Mouse (Mus musculus) embryonic facial prominence, embryonic 12.5 days (tissue): Measurements from ENCODE around the gene Bbs1. TPM values are rescaled to one million over a fixed set of nuclear protein-coding genes. Genes with fewer than 3 reads are reported as not detected.
"Not testable (repeated sequence)": the region's sequence is repeated elsewhere in the genome, so short reads cannot be mapped to it uniquely, and the experiment has no call there.

ENCODE experiments used
- ATAC-seq: fragments of 200-750 bp; cut with Nextera tagmentation; 2 replicates; pipeline ENCODE4 v1.8.0; 2017; ENCODE audit not compliant: insufficient number of reproducible peaks, insufficient read depth, low FRiP score, low TSS enrichment
- H3K27ac ChIP-seq: fragments of 300-500 bp; sonication (generic); 2 replicates; pipeline ENCODE4 v1.5.1; 2016; ENCODE audit warnings: mild to moderate bottlenecking
- H3K27me3 ChIP-seq: fragments of 300-500 bp; sonication (generic); 2 replicates; pipeline ENCODE4 v1.6.1; 2016; ENCODE audit warnings: mild to moderate bottlenecking, moderate library complexity
- H3K36me3 ChIP-seq: fragments of 300-500 bp; sonication (generic); 2 replicates; pipeline ENCODE4 v1.6.1; 2016; ENCODE audit warnings: mild to moderate bottlenecking
- H3K4me1 ChIP-seq: fragments of 300-500 bp; sonication (generic); 2 replicates; pipeline ENCODE4 v1.6.1; 2016
- H3K4me2 ChIP-seq: fragments of 300-500 bp; sonication (generic); replicated peaks from 2 replicates; pipeline ENCODE4 v1.6.1; 2016; ENCODE audit warnings: mild to moderate bottlenecking, moderate library complexity
- H3K4me3 ChIP-seq: fragments of 300-500 bp; sonication (generic); 2 replicates; pipeline ENCODE4 v1.5.1; 2016; ENCODE audit warnings: mild to moderate bottlenecking
- H3K9ac ChIP-seq: fragments of 300-500 bp; sonication (generic); 2 replicates; pipeline ENCODE4 v1.6.1; 2016; ENCODE audit warnings: mild to moderate bottlenecking, moderate library complexity
- H3K9me3 ChIP-seq: fragments of 300-500 bp; sonication (generic); 2 replicates; pipeline ENCODE4 v1.6.1; 2016; ENCODE audit warnings: mild to moderate bottlenecking, moderate library complexity
- WGBS: fragments of 180-500 bp; shearing (Covaris S2); methylation state at CpG from one replicate; pipeline ENCODE4 v1.1.7; 2016; 5-methylcytosine and 5-hydroxymethylcytosine counted together
- polyA plus RNA-seq: library from polyadenylated mRNA; unstranded; fragments of >200 nt; fragmentation: Nextera tagmentation; extraction: Ambion mirVana; gene quantifications from 2 replicates; pipeline ENCODE4 v1.2.1, GENCODE M21; 2016

Gene Bbs1
- polyA plus RNA-seq, 1 experiment from 2014 or later: 5.7 TPM

DNA sequence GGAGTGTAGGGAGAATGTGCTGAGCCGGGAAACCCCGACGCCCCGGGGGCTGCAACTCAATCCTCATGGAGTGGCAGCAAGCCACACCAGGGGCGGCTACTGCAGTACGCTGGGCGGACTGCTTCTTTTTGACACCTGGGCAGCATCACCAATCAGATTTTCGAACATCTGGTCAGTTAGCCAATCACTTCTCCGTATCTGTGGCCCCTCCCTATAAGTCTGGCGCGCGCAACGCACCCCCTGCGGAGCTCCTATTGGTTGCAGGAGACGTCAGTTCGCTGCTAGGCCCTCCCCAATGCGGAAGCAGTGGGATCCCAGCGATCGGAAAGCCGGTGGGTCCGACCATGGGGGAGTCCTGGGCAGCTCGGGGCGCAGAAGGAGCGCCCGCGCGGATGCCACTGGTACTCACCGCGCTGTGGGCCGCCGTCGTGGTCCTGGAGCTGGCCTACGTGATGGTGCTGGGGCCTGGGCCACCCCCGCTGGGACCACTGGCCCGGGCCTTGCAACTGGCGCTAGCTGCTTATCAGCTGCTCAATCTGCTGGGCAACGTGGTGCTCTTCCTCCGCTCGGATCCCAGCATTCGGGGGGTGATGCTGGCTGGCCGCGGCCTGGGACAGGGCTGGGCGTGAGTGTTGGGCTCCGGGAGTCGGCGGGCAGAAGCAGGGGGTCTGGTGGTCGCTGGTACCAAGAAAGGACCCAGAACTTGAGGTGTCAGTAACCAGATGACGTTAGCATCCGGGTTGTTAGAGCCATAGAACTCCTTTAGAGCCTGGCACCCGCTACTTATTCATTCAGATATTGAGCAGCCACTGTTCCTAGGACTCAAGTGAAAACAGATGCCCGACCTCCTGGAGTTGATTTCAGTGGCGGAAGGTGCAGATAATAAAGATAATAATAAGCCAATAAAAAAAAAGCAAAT, 27.8 kb downstream of the Bbs1 start, which contains the start of gene Zdhhc24:
Zdhhc24 (plus strand) TSS at position 264 of the 919 bp plus-strand sequence.
- Histone ChIP-seq H3K9ac (peak within 1 kb of the TSS; percentile 75), H3K9me3 (no peaks in the 10 kb centered on the region), H3K36me3 (no peaks in the 10 kb centered on the region), H3K27me3 (no peaks in the 10 kb centered on the region), H3K4me2 (peak within 1 kb of the TSS; percentile 97), H3K4me3 (peak within 1 kb of the TSS; percentile 86), H3K4me1 (peaks cover 14% of the 10 kb centered on the region; the same call in 1 of the 2 replicates), H3K27ac (peak within 1 kb of the TSS; percentile 74)
- 1% methylated on average over 52 of the region's 52 CpGs for whole genome bisulfite sequencing
- peak; percentile 93 for ATAC-seq

DNA sequence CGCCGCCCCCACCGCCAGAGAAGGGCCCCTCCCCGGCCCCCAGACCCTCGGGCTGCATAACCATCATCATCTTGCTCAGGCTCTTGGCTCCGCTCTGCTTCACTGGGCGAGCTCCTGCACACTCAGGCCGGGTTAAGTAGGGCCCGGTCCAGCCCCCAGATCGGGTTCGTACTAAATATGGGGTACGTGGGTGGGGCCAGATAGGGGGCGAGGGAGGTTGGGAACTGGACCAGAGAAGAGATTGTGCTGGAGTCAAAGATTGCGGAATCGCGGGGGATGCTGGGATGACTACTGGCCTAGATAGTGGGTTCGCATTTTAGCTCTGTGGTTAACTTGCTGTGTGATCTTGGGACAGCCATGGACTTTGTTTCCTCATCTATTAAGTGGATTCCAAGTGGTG, 28.6 kb downstream of the Bbs1 start, which contains the start of gene Actn3:
Actn3 (minus strand) TSS at position 125 of the 400 bp plus-strand sequence.
- Histone ChIP-seq H3K36me3 (no peaks in the 10 kb centered on the region), H3K4me2 (peak within 1 kb of the TSS; percentile 97), H3K27ac (peak within 1 kb of the TSS; percentile 74), H3K4me3 (peak within 1 kb of the TSS; percentile 86), H3K27me3 (no peaks in the 10 kb centered on the region), H3K9me3 (no peaks in the 10 kb centered on the region), H3K4me1 (peaks cover 14% of the 10 kb centered on the region; the same call in 1 of the 2 replicates), H3K9ac (peak within 1 kb of the TSS; percentile 75)
- no peak; the same call in 1 of the 2 replicates for ATAC-seq
- WGBS: 4% methylated on average over 17 of the region's 17 CpGs

DNA sequence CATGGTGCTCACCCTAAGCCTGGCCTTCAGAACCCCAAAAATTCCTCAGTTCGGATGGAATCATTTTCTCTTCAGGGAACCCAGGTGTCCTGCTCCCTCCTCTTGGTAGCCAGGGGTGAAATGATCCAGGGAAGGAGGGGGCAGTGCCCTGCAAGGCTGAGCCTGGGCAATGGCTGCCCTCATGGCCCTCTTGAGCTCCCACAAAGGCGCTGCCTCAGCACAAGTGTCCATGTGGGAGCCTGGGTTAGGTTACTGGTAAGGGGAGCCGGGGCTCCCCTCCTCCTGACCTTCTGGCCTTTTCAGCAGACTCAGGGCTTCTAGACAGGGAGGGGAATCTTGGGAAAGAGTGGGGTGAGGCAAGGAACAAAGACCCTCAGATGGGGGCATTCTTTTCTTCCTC, 29.7 kb downstream of the Bbs1 start:
- no peak overlapping the region for H3K4me3 ChIP-seq
- 70% methylated on average over 3 of the region's 3 CpGs for WGBS
- H3K4me1 ChIP-seq: peaks cover 14% of the 10 kb centered on the region; the same call in 1 of the 2 replicates

GRCm38 (mm10) chr19:4876241-4876640, 30.2 kb downstream of the Bbs1 start:
- H3K4me3 ChIP-seq: no peak overlapping the region
- ATAC-seq: no peak
- H3K27ac ChIP-seq: no peak overlapping the region
- no peak overlapping the region for H3K9ac ChIP-seq
- H3K4me1 ChIP-seq: peaks cover 14% of the 10 kb centered on the region; the same call in 1 of the 2 replicates
- no peak overlapping the region for H3K4me2 ChIP-seq
- no peaks in the 10 kb centered on the region for H3K27me3 ChIP-seq
- no peaks in the 10 kb centered on the region for H3K9me3 ChIP-seq
- 66% methylated on average over 3 of the region's 4 CpGs for WGBS
- H3K36me3 ChIP-seq: no peaks in the 10 kb centered on the region

More for the DNA sequence above, 29.7 kb downstream of the Bbs1 start:
- H3K9me3 ChIP-seq: no peaks in the 10 kb centered on the region
- no peaks in the 10 kb centered on the region for H3K36me3 ChIP-seq
- ATAC-seq: no peak
- no peaks in the 10 kb centered on the region for H3K27me3 ChIP-seq
- no peak overlapping the region for H3K9ac ChIP-seq
- no peak overlapping the region for H3K4me2 ChIP-seq
- H3K27ac ChIP-seq: no peak overlapping the region

GRCm38 (mm10) chr19:4874613-4875012, 31.8 kb downstream of the Bbs1 start:
- peaks cover 14% of the 10 kb centered on the region; the same call in 1 of the 2 replicates for H3K4me1 ChIP-seq
- 70% methylated on average over 1 of the region's 1 CpGs for WGBS
- not testable (repeated sequence) for ATAC-seq

GRCm38 (mm10) chr19:4865147-4865546, 41.3 kb downstream of the Bbs1 start:
- no peaks in the 10 kb centered on the region for H3K9me3 ChIP-seq
- peak overlapping the region; percentile 14; the same call in 1 of the 2 replicates for H3K4me2 ChIP-seq
- H3K27me3 ChIP-seq: peaks cover 18% of the 10 kb centered on the region
- no peak overlapping the region for H3K9ac ChIP-seq
- no peaks in the 10 kb centered on the region for H3K4me1 ChIP-seq
- no peak overlapping the region for H3K4me3 ChIP-seq
- no peak overlapping the region for H3K27ac ChIP-seq
- H3K36me3 ChIP-seq: no peaks in the 10 kb centered on the region
- no peak for ATAC-seq
- WGBS: 5% methylated on average over 17 of the region's 17 CpGs

More at GRCm38 (mm10) chr19:4874613-4875012, 31.8 kb downstream of the Bbs1 start:
- not testable (repeated sequence) for H3K36me3 ChIP-seq, H3K4me3 ChIP-seq, H3K9ac ChIP-seq, H3K27ac ChIP-seq, H3K4me2 ChIP-seq, H3K27me3 ChIP-seq, H3K9me3 ChIP-seq

DNA sequence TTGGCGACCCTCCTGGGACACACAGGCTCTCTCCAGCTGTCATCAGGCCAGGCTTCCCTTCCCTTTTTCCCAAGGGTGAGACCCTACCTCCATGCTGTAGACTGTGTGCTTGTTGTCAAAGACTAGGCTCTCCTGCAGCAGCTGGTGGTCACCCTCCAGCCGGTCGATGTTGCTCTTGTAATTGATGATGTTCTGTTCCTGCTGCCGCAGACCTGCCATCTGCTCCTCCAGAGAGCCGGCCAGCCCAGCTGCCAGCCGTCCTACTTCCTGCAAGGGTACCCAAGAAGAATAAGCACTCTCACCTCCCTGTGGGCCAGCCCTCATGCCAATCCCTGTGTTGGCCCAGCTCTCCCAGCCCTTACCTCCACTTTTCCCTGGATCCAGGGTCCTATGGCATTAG, 43.4 kb downstream of the Bbs1 start:
- Histone ChIP-seq H3K9ac (no peak overlapping the region), H3K27me3 (peaks cover 12% of the 10 kb centered on the region), H3K9me3 (no peaks in the 10 kb centered on the region), H3K4me3 (no peak overlapping the region), H3K4me1 (no peaks in the 10 kb centered on the region), H3K4me2 (no peak overlapping the region), H3K27ac (no peak overlapping the region), H3K36me3 (peaks cover 4% of the 10 kb centered on the region; the same call in 1 of the 2 replicates)
- WGBS: 77% methylated on average over 6 of the region's 6 CpGs
- ATAC-seq: no peak

DNA sequence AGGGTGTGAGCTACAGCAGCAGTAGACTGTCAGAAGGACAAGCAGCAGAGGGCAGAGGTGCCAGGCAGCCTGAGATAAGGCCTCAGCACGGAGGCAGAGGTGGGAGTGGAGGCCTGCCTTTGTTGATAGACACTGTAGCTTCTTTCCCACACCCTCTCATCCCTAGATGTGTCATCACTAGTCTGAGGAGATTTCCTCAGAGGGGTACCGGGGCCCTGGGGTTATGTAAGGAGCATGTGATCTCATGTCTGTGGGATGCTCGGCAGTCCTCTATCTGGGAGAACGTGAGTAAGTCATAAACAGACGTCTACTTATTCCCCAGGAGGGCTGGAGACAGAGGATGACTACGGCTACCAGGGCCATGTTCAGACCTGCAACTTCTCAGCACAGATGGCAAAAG, 47.3 kb downstream of the Bbs1 start:
- H3K4me3 ChIP-seq: no peak overlapping the region
- no peak for ATAC-seq
- 75% methylated on average over 6 of the region's 6 CpGs for WGBS

GRCm38 (mm10) chr19:4855951-4856350, 50.5 kb downstream of the Bbs1 start:
- Histone ChIP-seq H3K27me3 (no peaks in the 10 kb centered on the region), H3K36me3 (peaks cover 9% of the 10 kb centered on the region; the same call in 1 of the 2 replicates), H3K4me2 (peak overlapping the region; percentile 99), H3K9me3 (no peaks in the 10 kb centered on the region), H3K9ac (peak overlapping the region; percentile 82; the same call in 1 of the 2 replicates), H3K4me3 (peak overlapping the region; percentile 65), H3K27ac (no peak overlapping the region), H3K4me1 (peaks cover 8% of the 10 kb centered on the region)
- no peak for ATAC-seq
- WGBS: 63% methylated on average over 4 of the region's 4 CpGs

More for the DNA sequence above, 47.3 kb downstream of the Bbs1 start:
- H3K4me2 ChIP-seq: no peak overlapping the region
- H3K27me3 ChIP-seq: no peaks in the 10 kb centered on the region
- H3K4me1 ChIP-seq: peaks cover 8% of the 10 kb centered on the region
- no peak overlapping the region for H3K27ac ChIP-seq
- peaks cover 9% of the 10 kb centered on the region; the same call in 1 of the 2 replicates for H3K36me3 ChIP-seq
- H3K9ac ChIP-seq: no peak overlapping the region; the same call in 1 of the 2 replicates
- H3K9me3 ChIP-seq: no peaks in the 10 kb centered on the region

- ATAC-seq: 0 out of 2 replicates have a peak, but pooled peaks have one; percentile 77
- Histone ChIP-seq H3K27me3 (no peaks in the 10 kb centered on the region), H3K4me3 (peak overlapping the region; percentile 65), H3K27ac (0 out of 2 replicates have a peak overlapping the region, but pooled peaks have one; percentile 17), H3K9ac (peak overlapping the region; percentile 82), H3K4me2 (peak overlapping the region; percentile 99), H3K9me3 (no peaks in the 10 kb centered on the region), H3K36me3 (peaks cover 9% of the 10 kb centered on the region; the same call in 1 of the 2 replicates), H3K4me1 (peaks cover 8% of the 10 kb centered on the region)
- 2% methylated on average over 14 of the region's 14 CpGs for WGBS
These were observed 51.0 kb downstream of the Bbs1 start for GRCm38 (mm10) chr19:4855470-4855820.

DNA sequence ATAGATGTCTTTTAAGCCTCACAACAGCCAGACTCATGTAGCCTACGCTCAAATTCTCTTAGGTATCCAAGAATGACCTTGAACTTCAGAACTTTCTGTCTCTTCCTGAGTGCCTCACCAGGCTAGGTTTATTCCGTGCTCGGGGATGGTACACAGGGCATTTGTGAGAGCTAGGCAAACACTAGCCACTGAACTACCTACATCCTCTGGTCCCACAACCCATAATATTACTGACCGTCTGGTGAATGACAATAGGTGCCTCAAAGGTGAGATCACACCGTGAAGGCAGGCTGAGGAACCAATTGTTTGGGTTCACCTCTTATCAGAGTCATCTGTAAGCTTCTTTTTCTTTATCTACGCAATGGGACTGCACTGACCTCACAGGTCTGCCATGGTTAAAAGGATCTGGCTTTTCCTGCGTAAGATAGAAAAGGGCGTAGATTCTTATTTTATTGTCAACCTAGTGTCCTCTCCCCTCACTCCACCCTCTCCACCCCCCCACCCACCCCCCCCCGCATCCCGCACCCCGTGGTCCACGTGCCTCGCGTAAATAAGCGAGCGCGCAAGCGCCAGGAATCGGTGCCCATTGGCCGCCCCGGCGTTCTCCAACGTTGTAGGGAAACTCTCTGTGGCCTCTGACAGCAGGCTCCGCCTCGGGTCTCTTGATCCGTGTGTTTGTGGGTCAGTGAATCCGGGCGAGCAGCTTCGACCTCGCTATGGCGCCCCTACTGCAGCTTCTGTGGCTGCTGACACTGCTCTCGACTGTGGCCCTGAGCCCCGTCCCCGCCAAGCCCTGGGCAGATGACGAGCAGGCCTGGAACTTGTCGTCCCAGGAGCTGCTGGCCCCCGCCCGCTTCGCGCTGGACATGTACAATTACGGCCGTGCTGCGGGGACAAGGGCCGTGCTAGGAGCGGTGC, 51.6 kb downstream of the Bbs1 start, which contains the start of gene Ctsf:
Ctsf (plus strand) TSS at position 579 of the 918 bp plus-strand sequence.
- Histone ChIP-seq H3K27ac (0 out of 2 replicates have a peak within 1 kb of the TSS, but pooled peaks have one; percentile 17), H3K27me3 (no peaks in the 10 kb centered on the region), H3K36me3 (peaks cover 9% of the 10 kb centered on the region; the same call in 1 of the 2 replicates), H3K4me1 (peaks cover 8% of the 10 kb centered on the region), H3K4me2 (peak within 1 kb of the TSS; percentile 99), H3K4me3 (peak within 1 kb of the TSS; percentile 65), H3K9ac (peak within 1 kb of the TSS; percentile 82), H3K9me3 (no peaks in the 10 kb centered on the region)
- ATAC-seq: 0 out of 2 replicates have a peak, but pooled peaks have one; percentile 59
- 5% methylated on average over 45 of the region's 45 CpGs for WGBS
